Mouse (Mus musculus): ENCODE measurements at regions not wholly inside any gene's neighbourhood (a gene's known extent, or its start where the extent isn't known, plus 50 kb on each side); places are given as distances from the start of the nearest gene placed in this dataset.

DNA sequence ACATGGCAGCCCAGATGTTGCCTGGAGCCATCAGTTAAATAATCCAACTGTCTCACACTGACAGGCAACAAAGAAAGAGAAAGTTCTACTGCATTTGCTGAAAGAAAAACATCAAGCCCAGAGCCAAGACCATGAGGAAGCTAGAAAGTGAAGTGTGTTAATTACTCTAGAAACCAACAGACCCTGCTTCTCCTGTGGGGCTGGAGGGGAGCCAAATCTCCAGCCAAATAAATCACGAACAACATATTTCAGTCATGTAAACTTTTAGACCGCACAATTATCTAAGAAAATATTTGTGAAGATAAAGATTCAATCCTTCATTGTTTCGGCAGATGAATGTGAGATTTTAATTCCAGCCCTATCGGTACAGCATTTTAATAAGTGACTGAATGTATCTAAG is 228.9 kb upstream of the Sfrp2 start:
- TF ChIP-seq POLR2A (IDR thresholded peaks at IDR 0.05; ENCODE audit: borderline replicate concordance, extremely low read depth, insufficient read depth, insufficient read length, poor library complexity, severe bottlenecking) (no peak), CTCF (IDR thresholded peaks at IDR 0.05; ENCODE audit: borderline replicate concordance, extremely low read depth, insufficient read depth, insufficient read length) (no peak)
